Mouse (Mus musculus) embryonic stem cell, embryonic (primary cell): ENCODE results near the gene Lias.

ENCODE experiments used
- CTCF ChIA-PET, 4 experiments: fragments of 300-600 bp in 2 of 4; fragments of 350-600 bp in 2 of 4; sonication (Branson Sonifier 250); formaldehyde crosslinking; loops; one replicate each; lab custom pipeline; 2022; ENCODE audit warnings: inconsistent platforms in 2 of 4; lab: Charles Lee
- POLR2A ChIA-PET, 4 experiments: fragments of 300-600 bp in 2 of 4; fragments of 350-600 bp in 2 of 4; sonication (Branson Sonifier 250); formaldehyde crosslinking; loops; one replicate each; lab custom pipeline; 2022; ENCODE audit warnings: antibody characterized with exemption in 4 of 4, inconsistent platforms in 1 of 4; lab: Charles Lee

The Lias gene

GRCm38 (mm10) chr5:65390648-65391644 lies at the start of gene Lias, which contains the start of gene Rpl9:
Gene Lias, plus strand, starts transcription at chr5:65391497.
Gene Rpl9, minus strand, starts transcription at chr5:65391444.
- POLR2A ChIA-PET, result interaction anchor here (0.6 to 9.7 kb wide), 187 partner anchors 8 to 1282 kb away, joined by 3 to 364 read pairs (median 4); partner anchors contain the start of genes Ugdh (in 4 of the 4), Gm43552 (in 3 of the 4), Rfc1 (in 3 of the 4) and Smim14 (in 3 of the 4)

GRCm38 (mm10) chr5:65348168-65348567 lies 43.1 kb upstream of the Lias start, which contains the start of gene Klb:
Gene Klb, plus strand, starts transcription at chr5:65348314.
- CTCF ChIA-PET, result no interaction called here
- POLR2A ChIA-PET, result interaction anchor here in 3 of 4 experiments (0.5 to 1.5 kb wide), 6 partner anchors 13 to 230 kb away, joined by 3 to 5 read pairs (median 3); partner anchors contain the start of gene Rfc1 (in 1 of the 3)

More at GRCm38 (mm10) chr5:65390648-65391644, at the start of gene Lias, which contains the start of gene Rpl9:
- CTCF ChIA-PET, result interaction anchor here in 3 of 4 experiments (0.6 to 1.6 kb wide), 7 partner anchors 10 to 172 kb away, joined by 3 to 7 read pairs (median 4); partner anchors contain the start of gene Ugdh (in 2 of the 3)

GRCm38 (mm10) chr5:65350508-65350907 lies 40.8 kb upstream of the Lias start:
- ChIA-PET CTCF (no interaction called here), POLR2A (interaction anchor here in 3 of 4 experiments (0.6 to 1.5 kb wide), 7 partner anchors 15 to 204 kb away, joined by 3 to 9 read pairs (median 4); partner anchors contain the start of genes Rfc1 (in 1 of the 3) and Ugdh (in 1 of the 3))

- ChIA-PET POLR2A (interaction anchor here in 1 of 4 experiments (1.3 kb wide), 1 partner anchor 37 kb away, joined by 8 read pairs; the partner anchor contains the start of genes Lias and Rpl9), CTCF (interaction anchor here in 1 of 4 experiments (1.5 kb wide), 1 partner anchor 9 kb away, joined by 10 read pairs; no protein-coding TSS in a partner anchor)
These were observed 37.2 kb upstream of the Lias start for GRCm38 (mm10) chr5:65354097-65354496.

- CTCF ChIA-PET, result interaction anchor here in 2 of 4 experiments (0.5 to 1.5 kb wide), 6 partner anchors 10 to 1279 kb away, joined by 3 to 10 read pairs (median 3); partner anchors contain the start of genes Lias (in 1 of the 2) and Rpl9 (in 1 of the 2)
- POLR2A ChIA-PET, result interaction anchor here in 3 of 4 experiments (0.6 to 1.6 kb wide), 10 partner anchors 15 to 137 kb away, joined by 3 to 6 read pairs (median 4); partner anchors contain the start of genes Lias (in 2 of the 3), Rpl9 (in 2 of the 3), Gm43552 (in 1 of the 3) and Rfc1 (in 1 of the 3)
These were observed 36.3 kb upstream of the Lias start for GRCm38 (mm10) chr5:65354985-65355384.

GRCm38 (mm10) chr5:65356851-65357250 lies 34.4 kb upstream of the Lias start:
- ChIA-PET POLR2A (interaction anchor here in 3 of 4 experiments (0.6 to 3.4 kb wide), 17 partner anchors 11 to 178 kb away, joined by 3 to 14 read pairs (median 4); partner anchors contain the start of genes Rfc1 (in 3 of the 3), Lias (in 2 of the 3) and Rpl9 (in 2 of the 3)), CTCF (interaction anchor here in 2 of 4 experiments (0.6 to 0.7 kb wide), 2 partner anchors 129 to 181 kb away, joined by 3 to 5 read pairs; no protein-coding TSS in a partner anchor)

GRCm38 (mm10) chr5:65357771-65358170 lies 33.5 kb upstream of the Lias start:
- CTCF ChIA-PET, result interaction anchor here in 1 of 4 experiments (0.6 kb wide), 1 partner anchor 472 kb away, joined by 7 read pairs; no protein-coding TSS in a partner anchor
- POLR2A ChIA-PET, result interaction anchor here in 3 of 4 experiments (1.0 to 3.4 kb wide), 12 partner anchors 10 to 33 kb away, joined by 3 to 14 read pairs (median 4); partner anchors contain the start of genes Lias (in 2 of the 3), Rfc1 (in 2 of the 3) and Rpl9 (in 2 of the 3)

GRCm38 (mm10) chr5:65367837-65368236 lies 23.5 kb upstream of the Lias start:
- ChIA-PET POLR2A (interaction anchor here in 3 of 4 experiments (0.8 to 21.8 kb wide), 10 partner anchors 9 to 68 kb away, joined by 3 to 364 read pairs (median 6); partner anchors contain the start of genes Lias (in 2 of the 3), Rpl9 (in 2 of the 3), Rfc1 (in 1 of the 3) and Ugdh (in 1 of the 3)), CTCF (interaction anchor here in 2 of 4 experiments (1.4 kb wide), 2 partner anchors 13 to 19 kb away, joined by 3 to 4 read pairs; no protein-coding TSS in a partner anchor)

GRCm38 (mm10) chr5:65371551-65371950 lies 19.7 kb upstream of the Lias start:
- POLR2A ChIA-PET, result interaction anchor here in 3 of 4 experiments (0.6 to 21.8 kb wide), 21 partner anchors 9 to 1363 kb away, joined by 3 to 364 read pairs (median 4); partner anchors contain the start of genes Lias (in 2 of the 3), Rpl9 (in 2 of the 3), Rfc1 (in 1 of the 3) and Ugdh (in 1 of the 3)
- CTCF ChIA-PET, result interaction anchor here in 2 of 4 experiments (0.6 to 1.2 kb wide), 4 partner anchors 10 to 90 kb away, joined by 3 to 4 read pairs (median 3); no protein-coding TSS in a partner anchor

- ChIA-PET CTCF (no interaction called here), POLR2A (interaction anchor here (0.6 to 21.8 kb wide), 8 partner anchors 13 to 878 kb away, joined by 3 to 364 read pairs (median 4); partner anchors contain the start of genes Lias (in 3 of the 4), Rpl9 (in 3 of the 4) and Rfc1 (in 1 of the 4))
These were observed 16.6 kb upstream of the Lias start for GRCm38 (mm10) chr5:65374746-65375145.

- ChIA-PET POLR2A (interaction anchor here in 3 of 4 experiments (0.5 to 9.7 kb wide), 18 partner anchors 9 to 1210 kb away, joined by 3 to 364 read pairs (median 4); partner anchors contain the start of genes Rfc1 (in 2 of the 3), Smim14 (in 1 of the 3), Ube2k (in 1 of the 3) and Ugdh (in 1 of the 3)), CTCF (no interaction called here)
These were observed 5.6 kb upstream of the Lias start for GRCm38 (mm10) chr5:65385704-65386103.

- ChIA-PET POLR2A (interaction anchor here (0.6 to 9.7 kb wide), 52 partner anchors 8 to 368 kb away, joined by 3 to 364 read pairs (median 4); partner anchors contain the start of genes Rfc1 (in 2 of the 4), Smim14 (in 2 of the 4), Ube2k (in 2 of the 4) and Klb (in 1 of the 4)), CTCF (interaction anchor here in 1 of 4 experiments (0.9 kb wide), 1 partner anchor 19 kb away, joined by 3 read pairs; no protein-coding TSS in a partner anchor)
These were observed 4.1 kb upstream of the Lias start for GRCm38 (mm10) chr5:65387008-65387867.

GRCm38 (mm10) chr5:65391753-65392152 lies 456 bp downstream of the Lias start:
- ChIA-PET CTCF (interaction anchor here in 2 of 4 experiments (0.6 to 1.6 kb wide), 5 partner anchors 9 to 171 kb away, joined by 3 to 5 read pairs (median 3); partner anchors contain the start of gene Ugdh (in 1 of the 2)), POLR2A (interaction anchor here (0.6 to 9.7 kb wide), 178 partner anchors 8 to 1283 kb away, joined by 3 to 364 read pairs (median 4); partner anchors contain the start of genes Ugdh (in 4 of the 4), Gm43552 (in 3 of the 4), Rfc1 (in 3 of the 4) and Smim14 (in 3 of the 4))

GRCm38 (mm10) chr5:65394425-65394824 lies 3.1 kb downstream of the Lias start:
- POLR2A ChIA-PET, result interaction anchor here in 2 of 4 experiments (0.6 to 1.0 kb wide), 3 partner anchors 10 to 85 kb away, joined by 3 to 5 read pairs (median 4); no protein-coding TSS in a partner anchor

More at GRCm38 (mm10) chr5:65394425-65394824, 3.1 kb downstream of the Lias start:
- CTCF ChIA-PET, result interaction anchor here in 2 of 4 experiments (0.5 to 0.9 kb wide), 4 partner anchors 13 to 350 kb away, joined by 3 to 5 read pairs (median 3); no protein-coding TSS in a partner anchor
